Mouse (Mus musculus) left cerebral cortex, postnatal 14 days (tissue): ENCODE measurements around the gene Prr14l. TPM values are rescaled to one million over a fixed set of nuclear protein-coding genes. Genes with fewer than 3 reads are reported as not detected.
"Not testable (repeated sequence)": the region's sequence is repeated elsewhere in the genome, so short reads cannot be mapped to it uniquely, and the experiment has no call there.

Experiments
- DNase-seq, 2 experiments: peaks; one replicate each; pipeline ENCODE4 v3.0.0; 2021 to 2022; ENCODE audit warnings: low spot score in 2 of 2, mixed read lengths in 1 of 2
- intact Hi-C: fragments of 180-260 bp; cut with DNase I; formaldehyde crosslinking; loops from one replicate; pipeline ENCODE4 v1.15.1; 2025
- long read RNA-seq, 2 experiments: library from polyadenylated mRNA; stranded (forward); transcript quantifications; one replicate each; pipeline ENCODE4 v2.0.0; 2021
- total RNA-seq, 2 experiments: library from RNA; stranded (reverse); gene quantifications; 2 replicates each; pipeline ENCODE4 v1.2.3; 2021

The Prr14l gene
- 10 to 100 TPM; 36.0 to 39.2 TPM for total RNA-seq
- long read RNA-seq, experiment 1, partial matches to known transcripts, result 0 of 5 reads
- long read RNA-seq, experiment 1, other reads (novel, unspliced or antisense), result 5 of 5 reads
- long read RNA-seq, experiment 2, partial matches to known transcripts, result 3 of 6 reads
- long read RNA-seq, experiment 2, other reads (novel, unspliced or antisense), result 3 of 6 reads

DNA sequence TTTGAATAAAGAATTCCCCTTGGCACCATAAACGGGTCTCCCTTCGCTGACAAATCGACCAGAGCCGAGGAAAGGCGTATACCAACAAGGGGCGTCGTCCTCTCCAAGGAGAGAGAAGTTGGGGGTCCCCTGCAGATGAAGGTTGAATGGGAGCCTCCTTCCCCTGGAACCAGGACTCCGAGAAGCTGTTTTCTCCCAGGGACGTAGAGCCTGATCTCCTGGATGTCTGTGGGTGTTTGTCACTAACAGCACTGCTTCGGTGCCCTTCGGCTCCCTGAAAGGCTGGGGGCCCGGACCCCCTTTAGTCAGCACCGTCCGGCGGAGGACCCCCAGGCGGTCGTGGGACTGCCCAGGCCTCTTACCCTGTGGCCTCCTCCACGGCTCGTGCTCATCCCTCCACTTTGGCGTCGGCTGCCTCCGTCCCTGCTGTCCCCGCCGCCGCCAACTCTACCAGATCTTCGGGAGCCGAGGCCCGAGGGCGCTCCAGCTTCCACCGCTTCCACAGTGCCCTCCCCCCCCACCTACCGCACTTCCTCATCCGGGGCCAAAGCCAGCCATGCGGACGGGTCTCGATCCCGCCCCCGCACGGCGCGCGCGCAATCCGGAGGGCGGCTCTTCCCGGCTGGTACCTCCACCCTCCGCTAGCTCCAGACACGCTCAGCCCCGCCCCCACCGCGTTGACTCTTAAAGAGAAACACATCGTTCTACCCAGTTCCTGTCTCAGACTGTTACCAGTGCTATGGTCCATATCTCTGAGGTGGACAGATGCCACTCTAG, at the start of gene Prr14l:
Gene Prr14l, minus strand, starts transcription at position 526 of the 777 bp plus-strand sequence.
- intact Hi-C loops, result loop anchor here (10.0 kb wide), 1 partner anchor 181 kb away; no protein-coding TSS in a partner anchor
- DNase-seq, result peak; percentile 100

DNA sequence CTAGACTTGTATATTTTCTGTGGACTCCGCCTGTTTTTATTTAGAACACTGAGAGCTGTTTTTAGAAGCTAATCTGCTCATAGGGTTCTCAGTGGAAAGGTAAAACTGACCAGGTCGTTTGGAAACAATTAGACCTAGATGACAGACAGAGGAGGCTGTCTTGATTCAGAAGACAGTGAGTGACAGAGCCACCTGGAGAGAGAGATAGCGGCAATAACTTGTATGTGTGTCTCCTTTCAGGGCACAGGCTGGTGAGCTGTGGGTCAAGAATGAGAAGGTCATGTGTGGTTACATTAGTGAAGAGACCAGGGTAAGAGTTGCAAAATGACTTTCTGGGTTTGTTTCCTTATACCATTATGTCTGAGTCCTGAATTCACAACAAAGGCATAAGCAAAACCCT, 32.7 kb upstream of the Prr14l start:
- intact Hi-C loops, result no loop called here
- DNase-seq, result no peak

DNA sequence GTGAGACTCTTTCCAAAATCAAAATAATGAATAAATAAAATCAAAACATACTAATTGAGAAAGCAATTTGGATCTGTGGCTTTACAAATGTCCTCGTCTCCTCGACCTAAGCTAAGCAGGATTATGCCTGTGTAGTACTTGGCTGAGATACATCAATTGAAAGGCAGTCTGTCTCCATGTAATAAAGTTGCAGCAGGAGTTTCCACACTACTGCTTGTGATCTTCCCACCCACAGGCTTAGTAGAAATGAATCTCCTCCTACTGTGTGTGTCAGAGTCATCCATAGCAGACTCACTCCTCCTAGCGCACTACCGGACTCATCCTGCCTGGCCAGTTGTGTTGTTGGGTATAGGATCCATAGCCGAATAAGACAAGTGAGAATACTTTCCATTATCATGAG, 18.3 kb upstream of the Prr14l start:
- intact Hi-C loops, result loop anchor here (5.0 kb wide), 1 partner anchor 35 kb away; no protein-coding TSS in a partner anchor
- DNase-seq, result no peak

DNA sequence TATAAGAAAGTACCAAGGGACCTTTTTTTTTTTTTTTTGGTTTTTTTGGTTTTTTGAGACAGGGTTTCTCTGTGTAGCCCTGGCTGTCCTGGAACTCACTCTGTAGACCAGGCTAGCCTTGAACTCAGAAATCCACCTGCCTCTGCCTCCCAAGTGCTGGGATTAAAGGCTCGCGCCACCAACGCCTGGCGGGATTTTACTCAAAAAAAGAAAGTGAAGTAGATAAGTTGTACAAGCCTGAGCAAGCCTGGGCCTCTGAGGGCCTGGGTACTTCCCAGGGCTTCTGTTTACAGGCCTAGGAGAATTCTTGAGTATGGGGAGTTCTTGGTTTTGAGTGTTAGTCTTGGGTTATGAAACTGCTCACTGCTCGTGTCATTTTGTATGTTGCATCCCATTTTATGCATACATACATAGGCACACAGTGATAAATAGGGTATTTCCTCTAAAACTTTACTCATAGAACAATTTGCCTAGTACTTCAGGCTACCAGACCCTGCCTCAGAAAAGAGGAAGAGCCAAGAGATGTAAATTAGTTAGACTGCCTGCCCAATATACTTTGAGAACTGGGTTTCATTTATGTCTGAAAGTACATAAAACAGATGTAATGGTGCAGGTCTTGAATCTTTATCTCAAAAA, 15.5 kb upstream of the Prr14l start:
- intact Hi-C loops, result loop anchor here (5.0 kb wide), 1 partner anchor 38 kb away; no protein-coding TSS in a partner anchor
- DNase-seq, result no peak

DNA sequence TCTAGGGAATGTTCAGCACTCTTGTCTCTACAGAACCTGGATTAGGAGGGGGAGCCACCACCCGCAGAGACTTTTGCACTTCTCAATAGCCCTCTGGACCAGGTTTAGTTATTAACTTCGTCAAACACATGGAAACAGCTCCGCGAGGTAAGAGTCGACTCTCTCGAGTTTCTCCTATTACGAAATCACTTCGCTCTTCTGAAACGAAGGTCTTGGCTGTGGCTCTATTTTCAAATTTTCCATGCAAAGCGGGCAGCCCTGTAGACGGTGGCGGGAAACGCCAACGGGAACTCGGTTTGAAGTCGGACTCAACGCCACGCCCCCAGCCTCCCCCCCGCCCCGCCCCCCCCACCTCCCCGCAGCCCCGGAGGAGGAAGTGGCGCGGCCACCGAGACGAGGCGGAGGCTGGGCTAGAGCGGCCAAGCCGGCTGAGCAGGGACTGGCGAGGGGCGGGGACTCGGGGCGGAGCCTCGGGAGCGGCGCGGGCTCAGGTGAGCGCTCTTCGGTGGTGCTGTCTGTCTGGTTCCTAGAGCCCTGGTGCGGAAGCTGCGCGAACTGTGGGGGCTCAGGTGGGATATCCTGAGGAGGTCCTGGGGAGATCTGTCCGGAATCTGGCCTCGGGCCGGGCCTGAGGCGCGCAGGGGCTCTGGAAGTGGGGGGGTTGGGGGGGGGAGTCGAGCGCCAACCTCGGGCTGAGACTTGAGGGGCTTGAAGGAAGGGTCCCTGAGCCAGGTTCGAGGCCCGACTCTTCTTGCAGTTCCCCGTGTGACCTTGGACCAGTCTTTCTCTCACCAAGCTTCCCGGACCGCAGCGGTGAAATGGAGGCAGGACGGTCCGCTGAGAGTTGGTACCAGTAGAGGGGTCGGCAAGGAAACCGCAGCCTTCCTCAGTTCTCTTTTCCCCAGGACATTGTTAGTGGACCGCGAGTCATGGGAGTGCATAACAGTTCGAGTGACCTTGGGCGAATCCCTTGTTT, 9.5 kb upstream of the Prr14l start, which contains the start of gene Depdc5:
Gene Depdc5, plus strand, starts transcription at position 449 of the 976 bp plus-strand sequence.
- DNase-seq, result peak; percentile 84 to 88
- intact Hi-C loops, result no loop called here

DNA sequence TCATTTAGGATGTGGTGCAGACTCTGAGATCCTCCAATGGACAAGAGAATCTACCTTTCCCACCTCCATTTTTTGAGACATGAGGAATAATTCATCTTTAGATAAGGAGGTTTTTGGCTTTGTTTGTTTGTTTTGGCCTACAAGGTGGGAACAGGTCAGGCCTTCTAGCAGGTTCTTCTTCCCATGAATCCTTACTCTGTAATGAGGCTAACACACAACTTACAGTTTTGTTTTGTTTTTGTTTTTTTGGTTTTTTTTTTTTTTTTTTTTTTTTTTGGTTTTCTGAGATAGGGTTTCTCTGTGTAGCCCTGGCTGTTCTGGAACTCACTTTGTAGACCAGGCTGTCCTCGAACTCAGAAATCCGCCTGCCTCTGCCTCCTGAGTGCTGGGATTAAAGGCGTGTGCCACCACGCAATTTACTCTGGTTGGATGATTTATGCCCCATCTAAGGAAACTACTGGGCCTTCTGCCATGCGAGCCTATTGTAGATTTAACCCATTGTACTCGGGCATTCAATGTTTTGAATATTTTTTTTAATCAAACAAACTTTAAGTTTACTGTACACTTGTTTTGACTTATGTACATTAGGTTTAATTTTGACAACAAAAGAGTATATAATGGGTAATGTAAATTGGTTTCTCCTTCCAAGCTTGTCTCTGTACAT, 8.5 kb upstream of the Prr14l start:
- DNase-seq, result no peak
- intact Hi-C loops, result no loop called here

DNA sequence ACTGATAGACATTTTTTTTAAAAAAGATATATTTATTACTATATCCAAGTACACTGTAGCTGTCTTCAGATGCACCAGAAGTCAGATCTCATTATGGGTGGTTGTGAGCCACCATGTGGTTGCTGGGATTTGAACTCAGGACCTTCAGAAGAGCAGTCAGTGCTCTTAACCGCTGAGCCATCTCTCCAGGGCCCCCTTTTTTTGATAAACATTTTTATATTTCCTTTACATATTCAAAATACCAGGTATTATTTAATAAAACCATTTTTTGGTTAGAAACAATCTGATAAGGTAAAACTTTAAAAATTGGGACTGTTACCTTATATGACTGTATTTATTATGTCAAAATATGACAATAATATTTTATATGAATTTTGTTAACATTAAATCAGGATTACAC, 7.0 kb upstream of the Prr14l start:
- intact Hi-C loops, result no loop called here
- DNase-seq, result no peak

DNA sequence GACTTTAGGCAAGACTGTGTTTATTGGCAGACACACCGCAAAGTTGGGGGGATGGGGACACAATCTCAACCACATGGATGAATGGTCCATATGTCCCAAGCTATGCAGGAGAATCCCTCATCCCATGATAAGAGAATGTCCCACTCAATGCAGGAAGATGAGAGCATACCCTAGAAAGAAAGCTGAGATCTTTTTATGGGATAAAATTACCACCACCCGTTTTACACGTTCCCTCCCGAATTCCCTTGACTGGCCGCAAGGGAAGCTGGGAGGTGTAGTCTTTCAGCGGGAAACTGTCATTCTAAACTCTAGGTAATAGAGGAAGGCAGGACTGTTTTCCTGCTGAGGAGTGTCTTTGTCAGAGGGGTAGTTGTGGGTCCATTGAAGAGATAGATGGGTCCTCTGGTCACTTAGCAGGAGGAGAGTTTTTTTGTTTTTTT, 3.7 kb upstream of the Prr14l start:
- intact Hi-C loops, result loop anchor here (10.0 kb wide), 1 partner anchor 177 kb away; no protein-coding TSS in a partner anchor

DNA sequence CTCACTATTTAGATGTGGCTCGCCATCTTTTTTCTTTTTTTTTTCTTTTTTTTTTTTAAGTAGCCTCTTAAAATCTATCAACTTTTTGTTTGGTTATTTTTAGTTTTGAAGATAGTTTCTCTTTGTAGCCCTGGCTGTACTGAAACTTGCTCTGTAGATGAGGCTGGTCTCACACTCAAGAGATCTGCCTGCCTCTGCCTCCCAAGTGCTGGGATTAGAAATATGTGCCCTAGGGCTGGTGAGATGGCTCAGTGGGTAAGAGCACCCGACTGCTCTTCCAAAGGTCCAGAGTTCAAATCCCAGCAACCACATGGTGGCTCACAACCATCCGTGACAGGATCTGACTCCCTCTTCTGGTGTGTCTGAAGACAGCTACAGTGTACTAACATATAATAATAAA, 1.2 kb upstream of the Prr14l start:
- intact Hi-C loops, result loop anchor here (10.0 kb wide), 1 partner anchor 180 kb away; no protein-coding TSS in a partner anchor
- not testable (repeated sequence) for DNase-seq

More for the DNA sequence above, 3.7 kb upstream of the Prr14l start:
- DNase-seq, result peak; percentile 46 to 56

DNA sequence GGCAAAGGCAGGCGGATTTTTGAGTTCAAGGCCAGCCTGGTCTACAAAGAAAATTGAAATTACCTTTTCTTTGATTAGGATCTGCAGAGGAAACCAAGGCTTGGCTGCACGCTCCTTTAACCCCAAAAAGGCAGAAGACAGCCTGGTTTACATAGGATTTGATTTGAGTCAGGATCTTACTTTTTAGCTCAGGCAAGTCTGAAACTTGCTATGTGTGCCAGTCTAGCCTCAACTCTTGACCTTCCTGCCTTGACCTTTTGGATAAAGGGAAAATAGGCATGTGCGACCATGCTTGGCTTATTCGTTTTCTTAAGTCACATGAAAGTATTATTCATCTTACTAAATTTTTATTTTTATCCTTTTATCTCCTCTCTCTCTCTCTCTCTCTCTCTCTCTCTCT, 762 bp upstream of the Prr14l start:
- no peak for DNase-seq
- intact Hi-C loops, result loop anchor here (10.0 kb wide), 1 partner anchor 180 kb away; no protein-coding TSS in a partner anchor

DNA sequence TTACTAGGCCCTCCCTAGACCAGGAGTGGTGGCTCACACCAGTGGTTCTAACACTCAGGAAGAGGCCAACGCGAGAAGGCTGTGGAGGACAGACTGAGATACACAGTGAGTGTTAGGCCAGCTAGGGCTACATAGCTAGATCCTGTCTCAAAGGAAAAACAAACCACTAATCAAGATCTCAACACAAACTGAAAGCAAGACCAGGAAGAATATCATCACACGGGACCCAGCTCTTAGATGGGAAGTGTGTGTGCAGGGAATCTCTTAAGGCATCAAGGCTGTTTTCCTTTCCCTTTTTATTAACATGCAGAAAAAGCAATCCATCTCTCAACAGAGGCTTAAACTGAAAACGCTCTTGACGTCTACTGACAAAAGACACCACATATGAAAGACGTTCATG, 2.0 kb downstream of the Prr14l start:
- no peak for DNase-seq
- intact Hi-C loops, result loop anchor here (10.0 kb wide), 1 partner anchor 183 kb away; no protein-coding TSS in a partner anchor

DNA sequence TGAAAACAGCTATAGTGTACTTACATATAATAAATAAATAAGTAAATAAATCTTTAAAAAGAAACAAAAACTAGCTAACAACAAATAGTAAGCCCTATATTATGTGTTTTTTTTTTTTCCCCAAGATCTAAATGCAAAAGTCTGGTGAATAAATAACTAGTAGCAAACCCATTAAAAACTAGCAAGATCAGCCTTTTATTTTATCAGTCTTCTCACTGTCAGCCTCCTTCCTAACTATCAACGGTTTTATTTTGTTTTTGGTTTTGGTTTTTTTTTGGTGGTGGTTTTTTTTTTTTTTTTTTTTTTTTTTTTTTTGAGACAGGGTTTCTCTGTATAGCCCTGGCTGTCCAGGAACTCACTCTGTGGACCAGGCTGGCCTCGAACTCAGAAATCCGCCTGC, 4.5 kb downstream of the Prr14l start:
- intact Hi-C loops, DNase-seq: not testable (repeated sequence)

DNA sequence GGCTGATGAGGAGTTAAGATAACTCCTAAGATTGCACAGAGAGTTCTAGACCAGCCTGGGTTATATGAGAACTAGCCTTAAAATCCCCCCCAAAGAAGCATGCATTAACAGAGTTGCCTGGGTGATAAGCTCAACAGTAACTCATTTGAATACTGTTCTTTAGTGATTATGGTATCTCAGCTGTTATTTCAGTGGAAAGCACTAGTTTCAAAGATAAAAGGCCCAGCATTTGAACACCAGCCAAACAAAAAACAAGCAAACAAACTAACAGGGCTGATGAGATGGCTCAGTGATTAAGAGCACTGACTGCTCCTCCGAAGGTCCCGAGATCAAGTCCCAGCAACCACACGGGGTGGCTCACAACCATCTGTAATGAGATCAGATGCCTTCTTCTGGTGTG, 4.9 kb downstream of the Prr14l start:
- intact Hi-C loops, result no loop called here
- no peak for DNase-seq

DNA sequence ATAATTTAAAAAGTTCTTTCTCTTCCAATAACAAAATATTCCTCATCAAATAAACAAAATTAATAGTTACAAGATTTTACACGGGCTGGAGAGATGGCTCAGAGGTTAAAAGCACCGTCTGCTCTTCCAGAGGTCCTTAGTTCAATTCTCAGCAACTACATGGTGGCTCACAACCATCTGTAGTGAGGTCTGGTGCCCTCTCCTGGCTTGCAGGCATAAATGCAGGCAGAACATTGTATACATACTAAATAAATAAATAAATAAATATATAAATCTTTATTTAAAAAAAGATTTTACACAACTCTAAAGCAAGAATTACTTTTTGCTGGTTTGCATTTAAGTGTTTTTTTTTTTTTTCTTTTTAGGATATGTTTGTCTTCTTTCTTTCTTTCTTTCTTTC, 14.0 kb downstream of the Prr14l start:
- no peak for DNase-seq
- intact Hi-C loops, result no loop called here

DNA sequence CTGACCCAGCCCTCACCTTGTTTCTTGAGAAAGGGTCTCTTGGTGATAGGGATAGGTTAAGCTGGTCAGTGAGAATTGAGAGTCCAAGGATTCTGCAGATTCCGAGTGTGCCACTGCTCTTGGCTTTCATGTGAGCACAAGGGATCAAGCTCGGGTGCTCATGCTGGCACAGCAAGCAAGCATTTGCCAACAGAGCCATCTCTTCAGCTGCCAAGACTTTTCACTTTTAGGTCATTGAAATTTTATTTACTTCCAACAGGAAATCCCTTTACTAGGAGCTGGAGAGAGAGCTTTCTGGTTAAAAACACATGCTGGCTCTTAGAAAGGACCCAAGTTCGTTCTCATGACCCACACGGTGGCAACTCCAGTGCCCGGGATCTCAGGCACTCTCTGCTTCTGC, 17.1 kb downstream of the Prr14l start:
- no peak for DNase-seq
- intact Hi-C loops, result no loop called here

DNA sequence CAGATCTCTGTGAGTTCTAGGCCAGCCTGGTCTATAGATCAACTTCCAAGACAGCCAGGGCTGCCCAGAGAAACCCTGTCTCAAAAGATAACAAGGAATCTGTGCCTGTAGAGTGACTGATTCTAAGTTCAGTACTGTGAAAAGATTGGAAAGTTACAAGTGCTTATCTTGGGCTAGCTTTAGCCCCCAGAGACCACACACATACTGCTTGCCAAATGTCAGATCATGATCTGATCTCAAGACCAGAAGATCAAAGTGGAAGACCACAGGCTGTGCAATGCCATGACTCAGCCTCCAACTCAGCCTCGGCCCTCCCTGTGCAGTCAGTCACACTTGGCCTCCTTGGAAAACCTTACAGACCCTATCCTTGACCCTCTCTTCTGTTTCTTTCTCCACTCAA, 19.6 kb downstream of the Prr14l start:
- intact Hi-C loops, result no loop called here
- DNase-seq, result no peak

DNA sequence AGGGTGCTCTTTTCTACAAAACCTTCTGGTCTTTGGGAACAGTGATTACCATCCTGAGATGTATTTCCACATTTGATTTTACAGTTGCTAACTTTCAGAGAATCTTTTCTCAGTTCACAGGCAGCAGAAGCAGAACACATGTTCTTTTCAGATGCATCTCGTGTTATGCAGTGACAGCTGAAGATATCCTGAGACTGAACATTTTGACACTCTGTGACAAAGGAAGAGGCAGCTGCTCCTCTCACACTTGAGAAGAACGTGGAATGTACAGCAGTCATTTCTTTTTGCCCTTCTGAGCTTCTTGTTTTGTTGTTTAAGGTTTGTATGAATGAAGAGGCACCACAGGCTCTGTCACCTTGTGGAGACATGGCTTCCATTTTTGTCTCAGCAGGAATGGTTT, 24.0 kb downstream of the Prr14l start:
- no peak for DNase-seq
- intact Hi-C loops, result no loop called here

DNA sequence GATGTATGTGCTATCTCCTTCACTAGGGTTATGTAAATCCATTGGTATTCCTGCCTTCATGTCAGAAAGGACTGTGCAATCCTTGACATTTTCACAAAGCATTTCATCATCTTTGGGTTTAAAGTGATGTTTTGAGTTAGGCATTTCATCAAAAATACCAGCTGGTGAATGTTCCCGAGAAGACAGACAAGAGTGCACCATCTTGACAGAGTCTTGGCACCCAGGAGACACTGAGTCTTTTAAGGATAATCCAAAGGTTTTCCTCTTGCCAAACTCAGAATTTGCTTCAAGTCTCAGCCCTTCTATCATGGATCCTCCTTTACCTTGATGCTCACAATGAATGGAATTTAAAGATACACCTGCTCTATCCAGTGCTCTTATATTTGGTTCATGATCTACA, 25.3 kb downstream of the Prr14l start:
- intact Hi-C loops, DNase-seq: not testable (repeated sequence)
